Mouse (Mus musculus): ENCODE measurements around the gene Majin. TPM values are rescaled to one million over a fixed set of nuclear protein-coding genes. Genes with fewer than 3 reads are reported as not detected.

The Majin gene
- total RNA-seq, 2 experiments from 2014 or later: not detected

GRCm38 (mm10) chr19:6226135-6226534 is 41.9 kb downstream of the Majin start, which contains the start of gene Gpha2:
TSS of gene Gpha2 (plus strand) at chr19:6226380.
- DNase-seq: no peak
- intact Hi-C loops (cut with DNase I): no loop called here

GRCm38 (mm10) chr19:6226763-6227162 is 42.6 kb downstream of the Majin start:
- no peak for DNase-seq
- intact Hi-C loops (cut with DNase I): no loop called here

- intact Hi-C loops (cut with DNase I): no loop called here
- DNase-seq: no peak
Observed at GRCm38 (mm10) chr19:6227864-6228263, 43.7 kb downstream of the Majin start.

DNA sequence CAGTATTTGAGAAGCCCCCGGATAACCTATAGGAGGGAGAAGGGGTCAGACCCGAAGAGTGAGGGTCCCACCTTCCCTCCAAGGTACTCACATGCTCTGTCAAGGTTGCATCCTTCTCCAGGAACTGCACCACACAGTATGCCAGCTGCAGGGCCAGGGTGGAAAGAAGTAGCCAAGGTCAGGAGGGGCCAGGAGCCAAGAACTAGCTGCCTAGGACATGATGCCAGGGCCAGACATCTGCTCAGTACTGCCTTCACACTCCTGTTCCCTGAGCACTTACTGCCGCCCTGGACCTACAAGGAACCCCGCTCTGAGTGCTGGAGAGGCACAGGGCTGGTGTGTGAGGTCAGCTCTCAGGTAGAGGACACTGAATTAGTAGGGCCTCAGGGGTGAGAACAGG is 46.2 kb downstream of the Majin start:
- intact Hi-C loops (cut with DNase I): no loop called here
- no peak for DNase-seq

GRCm38 (mm10) chr19:6231036-6231435 is 46.8 kb downstream of the Majin start:
- no peak for DNase-seq
- intact Hi-C loops (cut with DNase I): no loop called here

- DNase-seq: no peak
- intact Hi-C loops (cut with DNase I): no loop called here
Observed at GRCm38 (mm10) chr19:6233647-6234046, 49.5 kb downstream of the Majin start.

GRCm38 (mm10) chr19:6234337-6235083 is 50.3 kb downstream of the Majin start:
- DNase-seq: peak; percentile 26 to 29
- intact Hi-C loops (cut with DNase I): loop anchor here (1.0 kb wide), 1 partner anchor 93 kb away; the partner anchor contains the start of gene Arl2

DNA sequence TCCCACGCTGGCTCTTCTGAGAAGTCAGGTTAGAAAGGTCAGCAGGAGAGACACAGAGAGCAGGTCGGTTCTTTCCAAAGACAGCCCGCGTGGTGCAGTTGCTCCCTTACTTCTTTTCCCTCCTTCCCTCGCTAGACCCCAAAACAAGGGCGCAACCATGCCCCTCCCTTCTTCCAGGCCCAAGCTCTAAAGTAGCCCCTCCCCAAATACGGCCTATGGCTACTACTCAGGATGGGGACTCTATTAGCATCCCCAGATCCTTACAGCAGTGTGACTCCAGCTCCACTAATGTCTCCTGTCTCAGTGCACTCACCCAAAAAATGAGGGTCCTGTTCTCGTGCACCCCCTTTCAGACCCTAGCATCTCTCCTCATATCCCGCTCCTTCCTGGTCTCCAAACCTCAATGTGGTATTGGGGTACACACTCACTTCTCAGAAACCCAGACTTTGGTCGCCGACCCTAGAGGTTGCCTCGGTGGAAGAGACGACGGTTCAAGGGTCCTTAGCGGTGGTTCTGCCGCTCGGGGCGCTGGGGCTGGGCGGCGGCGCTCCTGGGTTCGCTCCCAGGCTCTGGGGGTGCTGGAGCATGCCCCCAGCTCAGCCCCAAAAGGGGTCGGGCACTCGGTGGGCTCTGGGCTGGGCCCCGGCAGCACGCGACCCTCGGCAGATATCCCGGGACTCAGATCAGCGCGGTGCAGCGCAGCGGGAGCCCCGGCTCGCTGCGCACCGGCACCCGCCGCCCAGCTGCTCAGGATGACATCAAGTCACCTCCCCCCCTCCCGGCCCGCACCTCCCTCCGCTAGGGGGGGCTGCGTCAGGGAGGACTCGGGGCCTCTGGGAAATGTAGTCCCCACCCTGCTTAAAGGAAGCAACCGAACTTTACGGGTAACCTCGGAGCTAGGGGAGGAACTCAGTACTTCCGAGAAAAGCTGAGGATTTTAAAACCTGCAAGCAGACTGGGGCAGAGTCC is 51.2 kb downstream of the Majin start, which contains the start of gene Ppp2r5b:
Gene Ppp2r5b, minus strand, starts transcription at position 789 of the 969 bp plus-strand sequence.
- peak; percentile 95 to 96 for DNase-seq
- intact Hi-C loops (cut with DNase I): loop anchor here (1.0 kb wide), 1 partner anchor 94 kb away; the partner anchor contains the start of gene Arl2

DNA sequence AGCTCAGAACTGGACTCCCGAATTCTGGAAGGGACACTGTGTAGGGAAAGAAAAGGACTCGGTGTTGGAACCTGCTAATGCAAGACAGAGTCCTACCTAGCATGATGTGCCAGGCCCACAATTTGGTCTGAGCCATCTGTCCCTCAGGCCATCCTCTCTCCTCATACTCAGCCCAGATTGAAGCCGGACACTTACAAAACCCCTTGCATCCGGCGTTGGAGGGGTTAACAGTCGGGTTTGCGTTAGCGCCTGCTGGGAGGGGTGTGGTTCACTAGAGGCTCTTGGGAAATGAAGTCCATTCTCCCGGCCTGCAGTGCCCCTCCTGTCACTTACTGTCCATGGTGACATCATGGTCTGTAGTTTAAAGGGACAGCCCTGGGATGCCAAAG is 51.9 kb downstream of the Majin start:
- DNase-seq: peak; percentile 95
- intact Hi-C loops (cut with DNase I): no loop called here

GRCm38 (mm10) chr19:6236842-6237241 is 52.7 kb downstream of the Majin start:
- no peak for DNase-seq
- intact Hi-C loops (cut with DNase I): no loop called here

DNA sequence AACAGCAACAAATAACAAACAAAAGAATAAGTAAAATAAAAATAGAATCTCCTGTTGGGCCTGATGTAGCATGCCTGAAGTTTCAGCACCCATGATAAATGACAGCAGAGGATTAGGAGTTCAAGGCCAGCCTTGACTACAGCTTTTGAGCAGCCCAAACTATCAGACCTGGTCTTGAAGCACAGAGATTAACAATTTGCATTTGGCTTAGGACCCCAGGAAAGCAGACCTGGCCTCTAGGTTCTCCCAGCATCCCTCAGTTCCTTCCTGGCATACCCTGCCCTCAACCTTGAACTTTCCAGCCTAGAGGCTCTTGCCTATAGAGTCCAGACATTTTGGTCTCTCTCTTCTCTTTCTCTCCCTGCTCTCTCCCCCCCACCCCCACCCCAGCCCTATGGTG is 54.6 kb downstream of the Majin start:
- no peak for DNase-seq
- intact Hi-C loops (cut with DNase I): no loop called here

- intact Hi-C loops (cut with DNase I): no loop called here
- no peak for DNase-seq
Observed at GRCm38 (mm10) chr19:6240136-6240535, 55.9 kb downstream of the Majin start.

DNA sequence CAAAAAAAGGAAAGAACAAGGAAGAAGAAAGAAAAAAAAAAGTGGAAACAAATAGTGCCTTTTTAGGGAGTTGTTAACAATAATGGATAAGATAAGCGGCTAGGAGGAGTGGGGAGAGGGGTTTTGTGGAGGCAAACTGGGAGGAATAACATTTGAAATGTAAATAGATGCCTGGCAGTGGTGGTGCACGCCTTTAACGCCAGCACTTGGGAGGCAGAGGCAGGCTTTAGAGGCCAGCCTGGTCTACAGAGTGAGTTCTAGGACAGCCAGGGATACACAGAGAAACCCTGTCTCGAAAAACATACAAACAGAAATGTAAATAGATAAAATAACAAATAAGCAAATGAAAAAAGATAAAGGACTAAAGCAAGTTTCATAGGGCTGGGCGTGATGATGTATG is 56.5 kb downstream of the Majin start:
- intact Hi-C loops (cut with DNase I): no loop called here
- no peak for DNase-seq

DNA sequence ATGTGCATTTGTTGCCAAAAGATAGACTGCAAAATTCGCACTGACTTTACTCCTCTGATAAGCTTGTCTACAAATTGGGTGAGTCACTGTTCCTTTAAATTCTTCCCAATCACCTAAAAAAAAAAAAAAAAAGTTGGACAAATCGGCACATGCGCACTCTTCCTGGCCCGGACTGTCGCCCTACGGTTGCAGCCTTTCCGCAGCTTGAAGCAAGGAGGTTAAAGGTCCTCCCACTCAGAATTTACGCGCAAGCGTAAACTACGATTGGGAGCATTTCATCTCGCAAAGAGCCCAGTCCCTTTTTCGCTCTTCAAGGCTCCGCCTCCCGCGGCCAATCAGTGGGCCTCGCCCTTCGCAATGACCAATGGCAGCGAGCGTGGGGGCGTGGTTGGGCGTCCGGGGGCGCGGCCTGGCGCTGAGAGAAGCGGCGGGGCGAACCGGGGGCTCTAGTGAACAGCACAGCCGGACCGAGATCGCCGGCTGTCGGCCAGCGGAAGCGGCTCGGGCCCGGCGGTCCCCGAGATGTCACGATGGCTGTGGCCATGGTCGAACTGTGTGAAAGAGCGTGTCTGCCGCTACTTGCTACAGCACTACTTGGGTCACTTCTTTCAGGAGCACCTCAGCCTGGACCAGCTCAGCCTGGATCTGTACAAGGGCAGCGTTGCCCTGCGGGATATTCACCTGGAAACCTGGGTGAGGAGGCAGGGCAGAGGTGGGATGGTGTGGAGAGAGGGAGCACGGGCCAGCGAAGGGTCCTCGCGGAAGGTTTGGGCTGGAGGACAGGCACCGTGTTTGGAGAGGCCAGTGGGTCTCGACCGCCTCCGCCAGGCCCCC is 57.3 kb downstream of the Majin start, which contains the start of gene Atg2a:
Gene Atg2a, plus strand, starts transcription at position 395 of the 834 bp plus-strand sequence.
- DNase-seq: peak; percentile 98 to 99
- intact Hi-C loops (cut with DNase I): no loop called here

DNA sequence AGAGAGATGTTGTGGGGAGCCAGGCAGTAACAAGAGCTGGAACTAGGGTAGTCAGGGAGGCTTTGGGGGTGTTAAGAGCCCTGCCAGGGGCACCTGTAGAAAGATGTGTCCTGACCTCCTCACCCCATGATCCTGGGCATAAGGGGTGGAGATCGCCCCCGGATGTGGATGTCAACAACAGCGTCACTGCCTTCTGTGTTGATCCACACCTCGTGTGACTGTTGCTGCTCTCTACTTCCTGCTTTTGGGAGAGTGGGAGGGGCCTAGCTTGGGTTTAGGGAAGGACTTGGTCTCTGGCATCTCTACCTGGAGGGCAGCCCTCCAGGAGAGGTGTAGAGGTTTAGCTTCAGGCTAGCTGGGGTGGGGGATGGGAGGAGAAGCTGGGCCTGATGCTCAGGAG is 58.1 kb downstream of the Majin start:
- intact Hi-C loops (cut with DNase I): no loop called here
- peak; percentile 56 to 67 for DNase-seq

GRCm38 (mm10) chr19:6243226-6243625 is 59.0 kb downstream of the Majin start:
- intact Hi-C loops (cut with DNase I): no loop called here
- no peak for DNase-seq

DNA sequence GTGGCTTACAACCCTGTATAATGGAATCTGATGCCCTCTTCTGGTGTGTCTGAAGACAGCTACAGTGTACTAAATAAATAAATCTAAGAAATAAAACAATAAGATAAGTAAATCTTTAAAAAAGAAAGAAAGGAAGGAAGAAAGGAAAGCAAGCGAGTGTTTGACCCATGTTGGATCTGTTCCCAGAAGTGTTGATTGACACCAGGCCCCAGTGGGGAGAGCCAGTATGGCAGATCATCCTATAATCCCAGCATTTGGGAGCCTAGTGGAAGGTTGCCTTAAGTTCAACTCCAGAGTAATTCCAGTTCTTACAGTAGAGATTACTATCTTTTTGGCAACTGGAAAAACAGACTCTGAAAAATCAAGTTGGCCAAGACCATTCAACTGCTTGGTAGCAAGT is 61.6 kb downstream of the Majin start:
- intact Hi-C loops (cut with DNase I): loop anchor here (2.0 kb wide), 1 partner anchor 699 kb away; no protein-coding TSS in a partner anchor

DNA sequence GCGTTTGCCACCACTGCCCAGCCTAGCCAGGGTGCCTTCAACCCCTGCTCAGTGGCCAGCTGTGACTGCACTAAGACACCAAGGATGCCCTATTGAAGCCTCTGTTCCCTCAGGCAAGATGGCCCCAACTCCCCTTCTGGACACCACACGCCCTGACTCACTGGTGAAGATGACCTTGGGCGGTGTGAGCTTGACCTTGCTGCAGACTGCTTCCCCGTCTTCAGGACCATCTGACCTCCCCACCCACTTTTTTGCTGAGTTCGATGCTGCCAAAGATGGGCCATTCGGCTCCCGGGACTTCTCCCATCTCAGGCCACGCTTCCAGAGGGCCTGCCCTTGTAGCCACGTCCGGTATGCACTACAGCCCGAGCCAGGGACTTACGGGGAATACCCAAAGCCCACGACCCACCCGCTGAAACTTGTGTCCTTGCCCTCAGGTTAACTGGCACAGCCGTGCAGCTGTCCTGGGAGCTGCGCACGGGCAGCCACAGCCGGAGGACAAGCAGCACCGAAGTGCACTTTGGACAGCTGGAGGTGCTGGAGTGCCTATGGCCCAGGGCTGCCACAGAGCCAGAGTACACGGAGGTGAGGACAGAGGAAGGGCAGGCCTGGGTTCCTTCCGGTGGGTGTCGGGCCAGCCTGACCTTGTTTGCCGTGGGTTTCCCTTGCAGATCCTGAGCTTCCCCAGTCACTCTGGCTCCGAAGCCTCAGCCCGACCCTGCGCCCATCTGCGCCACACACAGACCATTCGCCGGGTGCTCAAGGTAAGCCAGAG is 63.5 kb downstream of the Majin start:
- intact Hi-C loops (cut with DNase I): no loop called here
- DNase-seq: no peak

More for the DNA sequence above, 61.6 kb downstream of the Majin start:
- no peak for DNase-seq

GRCm38 (mm10) chr19:6253021-6253420 is 68.8 kb downstream of the Majin start:
- intact Hi-C loops (cut with DNase I): no loop called here
- DNase-seq: no peak

Measured in heart, postnatal 10 days (tissue).